In genomic region chr9:83247066-83247668, GRCm38 (mm10) we compare ENCODE assay signal across 18 mouse cellular contexts.
DNase-seq lines count a peak whose midpoint lies in the region.
"Had no signal": no experiment of that assay in that cellular context is flagged by ENCODE, and none has a peak within 500 bp of the region (broad histone marks: within the 10 kb centered on the region; RNA-seq: fewer than 3 reads in every experiment).

No protein-coding gene starts in this region.

- no peaks in the 10 kb centered on the region for H3K9me3 ChIP-seq in midbrain, embryonic 10.5 days (replicated peaks)
- H3K9me3 ChIP-seq: G1E; lung, embryonic 15.5 days; midbrain, embryonic 12.5 days; neural tube, embryonic 13.5 days; stomach, embryonic 15.5 days had no signal

- peak; percentile 8 for DNase-seq in embryo, embryonic 10 days (ENCODE audit: low spot score)
- no peak for DNase-seq in embryo, embryonic 10.5 days (ENCODE audit: low spot score)
- peak; percentile 10 for DNase-seq in ovary, postnatal 36 days (ENCODE audit: low spot score)
- DNase-seq in ovary, postnatal 10 days (ENCODE audit: low spot score) = no peak
- peak; percentile 24 for DNase-seq in kidney, adult 11 months
- peak; percentile 46 to 57 for DNase-seq in kidney, postnatal 4 days
- no peak for DNase-seq in frontal cortex, postnatal 10 days (ENCODE audit: low spot score in 2 of 2)
- no peak for DNase-seq in midbrain, embryonic 10.5 days (ENCODE audit: low spot score)
- DNase-seq: B cell, adult 2 months; cerebellum, postnatal 36 days; left cerebral cortex, postnatal 4 days; right cerebral cortex, postnatal 25 days; thymus, postnatal 36 days had no signal

- 86% methylated on average over 12 of the region's 12 CpGs for WGBS in midbrain, embryonic 10.5 days

- H3K36me3 ChIP-seq in midbrain, embryonic 10.5 days = no peaks in the 10 kb centered on the region
- H3K36me3 ChIP-seq: G1E; lung, embryonic 15.5 days; midbrain, embryonic 12.5 days; neural tube, embryonic 13.5 days; stomach, embryonic 15.5 days had no signal

- H3K27me3 ChIP-seq in midbrain, embryonic 10.5 days (ENCODE audit: low read depth, poor library complexity, severe bottlenecking) = no peaks in the 10 kb centered on the region
- H3K27me3 ChIP-seq: lung, embryonic 15.5 days; midbrain, embryonic 12.5 days; neural tube, embryonic 13.5 days; stomach, embryonic 15.5 days had no signal

- H3K4me3 ChIP-seq in midbrain, embryonic 10.5 days = no peak overlapping the region
- H3K4me3 ChIP-seq: lung, embryonic 15.5 days; midbrain, embryonic 12.5 days; neural tube, embryonic 13.5 days; stomach, embryonic 15.5 days had no signal

- H3K27ac ChIP-seq in midbrain, embryonic 10.5 days (replicated peaks) = no peak overlapping the region
- H3K27ac ChIP-seq: lung, embryonic 15.5 days; midbrain, embryonic 12.5 days; neural tube, embryonic 13.5 days; stomach, embryonic 15.5 days had no signal

- no peaks in the 10 kb centered on the region for H3K4me1 ChIP-seq in midbrain, embryonic 10.5 days
- H3K4me1 ChIP-seq: lung, embryonic 15.5 days; midbrain, embryonic 12.5 days; neural tube, embryonic 13.5 days; stomach, embryonic 15.5 days had no signal

Comparison
In these comparisons a context has a peak if more than half of its experiments do, and no peak if none do; other contexts are left out.
1. DNase-seq: peak in embryo, embryonic 10 days (single experiment), ovary, postnatal 36 days (single experiment), kidney, adult 11 months (single experiment) and kidney, postnatal 4 days (2 of 2); none in embryo, embryonic 10.5 days (single experiment), ovary, postnatal 10 days (single experiment), frontal cortex, postnatal 10 days (0 of 2) and midbrain, embryonic 10.5 days (single experiment).